Mouse (Mus musculus): Measurements from ENCODE around the gene Thpo.

- TF ChIP-seq POLR2A (IDR thresholded peaks at IDR 0.05; ENCODE audit: low read depth, low read length) (no peak), CTCF (IDR thresholded peaks at IDR 0.05; ENCODE audit: extremely low read depth, insufficient read length, insufficient replicate concordance, low read depth, low read length) (peak; percentile 82)
Observed at GRCm38 (mm10) chr16:20724338-20724748, 10.0 kb downstream of the Thpo start.
